Mouse (Mus musculus) right cerebral cortex, postnatal 10 days (tissue): ENCODE measurements around the gene Ap3b1.

Source experiments
- DNase-seq, 2 experiments: peaks; one replicate each; pipeline ENCODE4 v3.0.0; 2021; ENCODE audit warnings: low spot score in 2 of 2

The Ap3b1 gene

DNA sequence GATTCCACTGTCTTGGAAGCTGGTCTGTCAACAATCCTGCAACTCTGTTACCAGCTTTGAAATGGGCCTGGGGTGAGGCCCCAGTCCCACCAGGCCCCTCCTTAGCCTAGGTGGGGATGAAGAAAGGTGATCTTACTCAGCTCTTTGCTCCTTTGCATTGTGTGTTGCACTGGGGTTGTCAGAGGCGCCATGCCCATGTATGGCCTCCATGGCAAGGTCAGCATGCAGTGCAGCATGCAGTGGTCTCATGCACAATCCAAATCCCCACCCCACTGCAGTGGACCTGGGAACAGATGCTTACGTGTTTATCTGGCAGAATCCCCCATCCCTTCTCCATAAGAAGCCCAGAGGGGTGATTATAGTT is 218.4 kb downstream of the Ap3b1 start:
- DNase-seq = no peak

GRCm38 (mm10) chr13:94595289-94595688 is 236.5 kb downstream of the Ap3b1 start:
- DNase-seq = no peak

DNA sequence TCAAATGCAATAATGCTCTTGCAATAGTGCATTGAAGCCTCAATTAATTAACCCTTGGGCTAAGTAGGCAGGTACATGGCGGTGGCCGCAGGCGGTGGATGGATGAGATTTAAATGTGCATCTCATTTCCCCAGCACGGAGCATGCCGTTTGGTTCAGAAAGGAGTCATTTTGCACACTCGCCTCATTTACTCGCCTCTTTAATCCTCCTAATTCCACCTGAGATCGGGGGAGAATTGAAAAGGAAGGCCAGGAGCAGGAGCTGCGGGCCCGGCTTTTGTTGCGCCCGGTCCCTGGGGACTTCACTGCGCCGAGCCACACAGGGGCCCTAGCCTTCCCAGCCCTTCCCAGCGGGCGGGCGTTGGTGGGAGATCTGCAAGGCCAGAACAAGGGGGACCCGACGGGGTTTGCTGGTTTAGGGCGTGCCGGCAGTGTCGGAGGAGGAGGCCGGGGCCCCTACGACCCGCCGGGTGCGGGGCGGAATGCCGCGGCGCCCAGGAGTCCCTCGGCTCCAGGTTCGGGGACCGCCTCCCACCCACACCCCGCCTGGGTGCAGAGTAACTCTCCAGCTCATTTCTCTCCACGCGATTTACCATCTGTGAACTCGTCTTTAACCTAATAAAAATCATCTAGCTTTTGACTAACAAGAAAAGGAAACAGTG is 237.1 kb downstream of the Ap3b1 start:
- no peak for DNase-seq

DNA sequence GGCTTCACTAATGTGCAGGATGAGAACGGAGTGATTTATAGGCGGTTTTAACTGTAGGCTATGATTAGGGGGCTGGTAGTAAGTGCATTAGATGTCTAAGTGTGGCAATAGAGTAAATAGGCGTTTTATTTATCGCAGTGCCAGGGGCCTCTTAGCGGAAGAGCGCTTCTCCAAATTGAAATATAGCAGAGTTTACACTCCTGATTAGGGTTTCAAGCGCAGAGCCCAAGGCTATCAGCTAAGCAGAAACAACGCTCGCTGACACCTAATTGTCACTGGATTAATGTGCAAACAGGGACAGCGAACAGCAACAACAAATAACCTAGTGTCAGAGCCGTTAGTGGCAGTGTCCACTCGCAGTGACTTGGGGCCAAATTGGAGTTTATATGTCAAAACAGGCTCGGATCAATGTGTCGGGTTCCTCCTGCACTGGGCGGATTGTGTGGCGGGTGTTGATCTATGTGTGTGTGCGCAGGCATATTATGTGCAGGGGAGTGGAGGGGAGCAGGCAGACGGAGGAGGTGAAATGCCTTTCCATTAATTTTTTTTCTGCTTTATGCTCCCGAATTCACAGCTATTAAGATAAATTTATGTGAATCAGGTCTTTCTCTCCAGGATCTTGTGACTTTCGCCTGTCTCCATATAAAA is 237.8 kb downstream of the Ap3b1 start:
- no peak for DNase-seq

GRCm38 (mm10) chr13:94599718-94600117 is 241.0 kb downstream of the Ap3b1 start:
- no peak for DNase-seq

DNA sequence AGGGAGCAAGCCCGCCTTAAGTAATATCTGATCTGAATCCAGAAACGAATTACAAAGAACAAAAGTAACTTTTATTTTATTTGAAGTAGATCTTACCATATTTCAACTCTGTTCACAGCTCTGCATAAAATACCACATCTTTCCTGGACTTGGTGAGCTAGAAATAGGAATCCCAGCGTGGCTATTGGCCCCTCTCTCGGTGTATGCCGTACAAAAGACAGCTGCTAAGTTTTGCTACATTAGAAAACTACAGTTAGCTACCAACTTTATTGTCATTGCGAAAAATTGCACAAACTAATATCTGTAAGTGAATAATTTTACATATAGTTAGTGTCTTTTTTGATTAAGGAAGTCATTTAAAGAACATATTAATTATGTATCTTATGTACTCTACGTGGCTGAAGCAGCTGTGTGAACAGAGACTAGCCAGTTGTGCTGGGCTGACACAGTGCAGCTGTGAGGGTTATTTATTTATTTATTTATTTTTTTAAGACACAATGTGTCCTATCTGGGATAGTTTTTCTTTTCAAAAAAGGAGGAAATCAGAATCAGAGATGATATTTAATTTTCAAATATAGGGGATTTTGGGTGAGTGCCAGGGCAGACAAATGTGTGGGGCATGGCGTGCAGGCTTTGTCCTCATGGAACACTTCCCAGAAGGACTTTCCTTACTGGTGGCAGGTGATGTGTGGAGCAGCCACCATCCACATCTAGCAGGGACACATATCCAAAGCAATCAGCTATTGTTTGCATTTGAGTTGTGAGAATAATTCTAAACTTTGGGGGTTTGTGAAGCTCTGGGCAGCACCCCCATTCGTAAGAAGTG is 248.5 kb downstream of the Ap3b1 start:
- DNase-seq = no peak

GRCm38 (mm10) chr13:94607861-94608223 is 249.1 kb downstream of the Ap3b1 start:
- DNase-seq = no peak

DNA sequence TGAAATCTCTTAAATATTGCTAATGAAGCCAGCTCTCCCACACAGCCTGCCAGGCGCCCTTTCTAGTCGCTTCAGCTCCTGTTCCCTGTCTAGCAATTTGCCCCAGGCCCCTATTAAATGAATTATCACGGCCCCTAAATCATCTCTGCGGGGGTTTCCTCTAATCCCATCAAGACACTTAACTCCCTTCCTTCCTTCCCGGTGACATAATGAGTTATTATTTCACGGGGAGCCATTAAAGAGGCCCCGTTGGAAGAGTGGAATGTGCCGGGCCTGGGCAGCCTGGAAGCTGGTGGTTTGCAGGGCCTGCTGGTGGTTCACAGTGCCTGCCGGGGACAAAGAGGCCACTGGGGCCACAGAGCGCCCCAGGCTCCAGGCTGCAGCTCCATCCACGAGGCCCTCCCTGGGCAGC is 249.7 kb downstream of the Ap3b1 start:
- DNase-seq = no peak

- DNase-seq = no peak
Measured at GRCm38 (mm10) chr13:94608947-94609346, 250.2 kb downstream of the Ap3b1 start.
